Mouse (Mus musculus): ENCODE results near the gene Nptx2. TPM values are rescaled to one million over a fixed set of nuclear protein-coding genes. Genes with fewer than 3 reads are reported as not detected.

Gene Nptx2
- 0.96 and 0.98 TPM in 2 replicates for polyA plus RNA-seq (2015; fragmentation: Nextera tagmentation; extraction: Ambion mirVana)

GRCm38 (mm10) chr5:144545653-144546422, at the start of gene Nptx2:
Nptx2 (plus strand) TSS chr5:144545902.
- Histone ChIP-seq H3K4me3 (peak within 1 kb of the TSS; percentile 40), H3K9ac (peak within 1 kb of the TSS; percentile 46; the same call in 1 of the 2 replicates), H3K36me3 (no peaks in the 10 kb centered on the region), H3K27ac (no peak within 1 kb of the TSS), H3K9me3 (no peaks in the 10 kb centered on the region), H3K4me1 (peaks cover 16% of the 10 kb centered on the region), H3K27me3 (peaks cover 79% of the 10 kb centered on the region), H3K4me2 (peak within 1 kb of the TSS; percentile 65)
- under 1% methylated on average over 99 of the region's 99 CpGs for WGBS
- peak; percentile 93 for ATAC-seq (ENCODE audit: insufficient number of reproducible peaks, insufficient read depth, low FRiP score, low TSS enrichment, low read depth)

GRCm38 (mm10) chr5:144496481-144496880, 49.2 kb upstream of the Nptx2 start:
- Histone ChIP-seq H3K36me3 (no peaks in the 10 kb centered on the region), H3K9me3 (no peaks in the 10 kb centered on the region), H3K27me3 (no peaks in the 10 kb centered on the region), H3K4me3 (no peak overlapping the region), H3K4me1 (no peaks in the 10 kb centered on the region), H3K9ac (no peak overlapping the region), H3K27ac (no peak overlapping the region), H3K4me2 (no peak overlapping the region)
- 82% methylated on average over 7 of the region's 7 CpGs for WGBS
- no peak for ATAC-seq (ENCODE audit: insufficient number of reproducible peaks, insufficient read depth, low FRiP score, low TSS enrichment, low read depth)

- WGBS = 82% methylated on average over 10 of the region's 10 CpGs
- H3K27me3 ChIP-seq = peaks cover 4% of the 10 kb centered on the region; the same call in 1 of the 2 replicates
- no peaks in the 10 kb centered on the region for H3K4me1 ChIP-seq
- H3K9ac ChIP-seq = no peak overlapping the region
- peaks cover 4% of the 10 kb centered on the region for H3K9me3 ChIP-seq
- no peak for ATAC-seq (ENCODE audit: insufficient number of reproducible peaks, insufficient read depth, low FRiP score, low TSS enrichment, low read depth)
- H3K27ac ChIP-seq = no peak overlapping the region
- no peak overlapping the region for H3K4me2 ChIP-seq
- no peak overlapping the region for H3K4me3 ChIP-seq
- H3K36me3 ChIP-seq = no peaks in the 10 kb centered on the region
These were observed 41.5 kb upstream of the Nptx2 start for GRCm38 (mm10) chr5:144504239-144504638.

GRCm38 (mm10) chr5:144505731-144506130, 40.0 kb upstream of the Nptx2 start:
- H3K9me3 ChIP-seq = peaks cover 4% of the 10 kb centered on the region
- no peak overlapping the region for H3K9ac ChIP-seq
- H3K36me3 ChIP-seq = no peaks in the 10 kb centered on the region
- 84% methylated on average over 2 of the region's 2 CpGs for WGBS
- H3K4me1 ChIP-seq = no peaks in the 10 kb centered on the region
- no peak overlapping the region for H3K27ac ChIP-seq
- peaks cover 4% of the 10 kb centered on the region; the same call in 1 of the 2 replicates for H3K27me3 ChIP-seq
- no peak for ATAC-seq (ENCODE audit: insufficient number of reproducible peaks, insufficient read depth, low FRiP score, low TSS enrichment, low read depth)
- H3K4me2 ChIP-seq = no peak overlapping the region
- H3K4me3 ChIP-seq = no peak overlapping the region

GRCm38 (mm10) chr5:144506156-144506555, 39.5 kb upstream of the Nptx2 start:
- Histone ChIP-seq H3K27ac (no peak overlapping the region), H3K4me2 (no peak overlapping the region), H3K9ac (no peak overlapping the region), H3K27me3 (peaks cover 4% of the 10 kb centered on the region; the same call in 1 of the 2 replicates), H3K9me3 (peaks cover 4% of the 10 kb centered on the region), H3K4me1 (no peaks in the 10 kb centered on the region), H3K4me3 (no peak overlapping the region), H3K36me3 (no peaks in the 10 kb centered on the region)
- WGBS = 77% methylated on average over 4 of the region's 4 CpGs
- ATAC-seq (ENCODE audit: insufficient number of reproducible peaks, insufficient read depth, low FRiP score, low TSS enrichment, low read depth) = no peak

GRCm38 (mm10) chr5:144506689-144507552, 38.8 kb upstream of the Nptx2 start:
- Histone ChIP-seq H3K27me3 (peaks cover 4% of the 10 kb centered on the region; the same call in 1 of the 2 replicates), H3K4me2 (peak overlapping the region; percentile 35), H3K4me1 (no peaks in the 10 kb centered on the region), H3K4me3 (no peak overlapping the region), H3K9ac (no peak overlapping the region), H3K36me3 (no peaks in the 10 kb centered on the region), H3K27ac (no peak overlapping the region), H3K9me3 (peaks cover 4% of the 10 kb centered on the region)
- 34% methylated on average over 26 of the region's 26 CpGs for WGBS
- no peak for ATAC-seq (ENCODE audit: insufficient number of reproducible peaks, insufficient read depth, low FRiP score, low TSS enrichment, low read depth)

GRCm38 (mm10) chr5:144509431-144509830, 36.3 kb upstream of the Nptx2 start:
- H3K9me3 ChIP-seq = peaks cover 4% of the 10 kb centered on the region
- H3K4me2 ChIP-seq = no peak overlapping the region
- no peaks in the 10 kb centered on the region for H3K4me1 ChIP-seq
- H3K27ac ChIP-seq = no peak overlapping the region
- peaks cover 4% of the 10 kb centered on the region; the same call in 1 of the 2 replicates for H3K27me3 ChIP-seq
- ATAC-seq (ENCODE audit: insufficient number of reproducible peaks, insufficient read depth, low FRiP score, low TSS enrichment, low read depth) = no peak
- 45% methylated on average over 7 of the region's 7 CpGs for WGBS
- no peaks in the 10 kb centered on the region for H3K36me3 ChIP-seq
- H3K4me3 ChIP-seq = no peak overlapping the region
- H3K9ac ChIP-seq = no peak overlapping the region

GRCm38 (mm10) chr5:144514738-144515137, 31.0 kb upstream of the Nptx2 start:
- 64% methylated on average over 6 of the region's 6 CpGs for WGBS
- Histone ChIP-seq H3K4me3 (no peak overlapping the region), H3K27me3 (no peaks in the 10 kb centered on the region), H3K36me3 (no peaks in the 10 kb centered on the region), H3K4me1 (no peaks in the 10 kb centered on the region), H3K27ac (no peak overlapping the region), H3K9me3 (no peaks in the 10 kb centered on the region), H3K4me2 (no peak overlapping the region), H3K9ac (no peak overlapping the region)
- ATAC-seq (ENCODE audit: insufficient number of reproducible peaks, insufficient read depth, low FRiP score, low TSS enrichment, low read depth) = no peak

- no peak for ATAC-seq (ENCODE audit: insufficient number of reproducible peaks, insufficient read depth, low FRiP score, low TSS enrichment, low read depth)
- no peaks in the 10 kb centered on the region for H3K27me3 ChIP-seq
- H3K27ac ChIP-seq = no peak overlapping the region
- no peak overlapping the region for H3K4me2 ChIP-seq
- H3K4me3 ChIP-seq = no peak overlapping the region
- no peaks in the 10 kb centered on the region for H3K36me3 ChIP-seq
- no peaks in the 10 kb centered on the region for H3K4me1 ChIP-seq
- WGBS = 62% methylated on average over 4 of the region's 4 CpGs
- H3K9me3 ChIP-seq = no peaks in the 10 kb centered on the region
- no peak overlapping the region for H3K9ac ChIP-seq
These were observed 30.5 kb upstream of the Nptx2 start for GRCm38 (mm10) chr5:144515241-144515640.

GRCm38 (mm10) chr5:144520096-144520495, 25.6 kb upstream of the Nptx2 start:
- Histone ChIP-seq H3K4me3 (no peak overlapping the region), H3K4me1 (no peaks in the 10 kb centered on the region), H3K36me3 (no peaks in the 10 kb centered on the region), H3K27ac (no peak overlapping the region), H3K27me3 (no peaks in the 10 kb centered on the region), H3K9ac (no peak overlapping the region), H3K9me3 (no peaks in the 10 kb centered on the region), H3K4me2 (no peak overlapping the region)
- 36% methylated on average over 3 of the region's 3 CpGs for WGBS
- no peak for ATAC-seq (ENCODE audit: insufficient number of reproducible peaks, insufficient read depth, low FRiP score, low TSS enrichment, low read depth)

GRCm38 (mm10) chr5:144524774-144525173, 20.9 kb upstream of the Nptx2 start:
- no peaks in the 10 kb centered on the region; the same call in 1 of the 2 replicates for H3K4me1 ChIP-seq
- H3K27me3 ChIP-seq = no peaks in the 10 kb centered on the region
- H3K4me3 ChIP-seq = no peak overlapping the region
- no peak overlapping the region for H3K9ac ChIP-seq
- no peaks in the 10 kb centered on the region for H3K36me3 ChIP-seq
- H3K4me2 ChIP-seq = no peak overlapping the region
- H3K27ac ChIP-seq = no peak overlapping the region
- H3K9me3 ChIP-seq = no peaks in the 10 kb centered on the region
- ATAC-seq (ENCODE audit: insufficient number of reproducible peaks, insufficient read depth, low FRiP score, low TSS enrichment, low read depth) = no peak
- WGBS = 80% methylated on average over 10 of the region's 10 CpGs

Data from embryonic facial prominence, embryonic 13.5 days (tissue).